Mouse (Mus musculus) heart, embryonic 13.5 days (tissue): ENCODE data around the gene Ccdc88b. TPM values are rescaled to one million over a fixed set of nuclear protein-coding genes. Genes with fewer than 3 reads are reported as not detected.
A peak's percentile ranks its signal among the peaks of the same experiment; 100 is the strongest.
"Not testable (repeated sequence)": the region's sequence is repeated elsewhere in the genome, so short reads cannot be mapped to it uniquely, and the experiment has no call there.

ENCODE experiments used
- ATAC-seq: fragments of 200-750 bp; cut with Nextera tagmentation; 2 replicates; pipeline ENCODE4 v1.8.0; 2017; ENCODE audit warnings: moderate TSS enrichment; ENCODE audit not compliant: insufficient number of reproducible peaks, low FRiP score, low TSS enrichment; ENCODE audit errors: extremely low read depth
- H3K27ac ChIP-seq: fragments of 300-500 bp; sonication (generic); replicated peaks from 2 replicates; pipeline ENCODE4 v1.5.1; 2015; ENCODE audit warnings: moderate library complexity, mild to moderate bottlenecking, inconsistent platforms
- H3K27me3 ChIP-seq: fragments of 300-500 bp; sonication (generic); replicated peaks from 2 replicates; pipeline ENCODE4 v1.6.1; 2015; ENCODE audit warnings: mild to moderate bottlenecking, inconsistent platforms
- H3K36me3 ChIP-seq: fragments of 300-500 bp; sonication (generic); 2 replicates; pipeline ENCODE4 v1.6.1; 2015; ENCODE audit warnings: mild to moderate bottlenecking, inconsistent platforms
- H3K4me1 ChIP-seq: fragments of 300-500 bp; sonication (generic); 2 replicates; pipeline ENCODE4 v1.6.1; 2015; ENCODE audit warnings: inconsistent platforms
- H3K4me2 ChIP-seq: fragments of 300-500 bp; sonication (generic); 2 replicates; pipeline ENCODE4 v1.6.1; 2015; ENCODE audit warnings: inconsistent platforms, mild to moderate bottlenecking, moderate library complexity
- H3K4me3 ChIP-seq: fragments of 300-500 bp; sonication (generic); 2 replicates; pipeline ENCODE4 v1.5.1; 2015; ENCODE audit warnings: moderate library complexity, mild to moderate bottlenecking, inconsistent platforms
- H3K9ac ChIP-seq: fragments of 300-500 bp; sonication (generic); 2 replicates; pipeline ENCODE4 v1.6.1; 2015; ENCODE audit warnings: inconsistent platforms, mild to moderate bottlenecking, moderate library complexity
- H3K9me3 ChIP-seq: fragments of 300-500 bp; sonication (generic); 2 replicates; pipeline ENCODE4 v1.6.1; 2016; ENCODE audit warnings: inconsistent platforms
- WGBS: fragments of 180-500 bp; shearing (Covaris S2); methylation state at CpG from one replicate; pipeline ENCODE4 v1.1.7; 2015; ENCODE audit warnings: mixed read lengths; 5-methylcytosine and 5-hydroxymethylcytosine counted together
- polyA plus RNA-seq: library from polyadenylated mRNA; unstranded; fragments of >200 nt; fragmentation: Nextera tagmentation; extraction: Ambion mirVana; gene quantifications from 2 replicates; pipeline ENCODE4 v1.2.1, GENCODE M21; 2015

Ccdc88b gene
- polyA plus RNA-seq: 0.39 and 1.3 TPM in 2 replicates

DNA sequence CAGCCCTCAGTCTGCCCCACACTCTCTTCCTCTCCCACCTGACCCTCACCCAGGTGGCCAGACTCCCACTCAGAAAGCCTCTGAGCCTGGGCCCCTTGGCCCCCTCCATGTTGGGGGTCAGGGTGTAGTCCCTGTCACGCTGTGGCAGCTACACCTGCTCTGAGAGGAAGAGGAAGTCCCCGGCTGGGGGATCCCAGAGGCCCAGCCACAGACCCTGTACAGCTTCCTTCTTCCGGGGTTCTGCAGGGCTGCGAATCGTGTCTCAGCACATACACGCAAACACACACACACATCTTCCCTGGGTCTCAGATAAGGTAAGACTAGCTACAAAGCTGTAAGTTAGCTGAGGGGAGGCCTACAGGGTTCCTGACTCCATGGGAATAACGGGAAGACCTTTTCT is at the start of gene Ccdc88b:
Gene Ccdc88b (minus strand): TSS at position 181 of the 400 bp plus-strand sequence.
- no peak within 1 kb of the TSS for H3K9ac ChIP-seq
- H3K27ac ChIP-seq: no peak within 1 kb of the TSS
- H3K27me3 ChIP-seq: peaks cover 31% of the 10 kb centered on the region
- 61% methylated on average over 7 of the region's 7 CpGs for WGBS
- ATAC-seq: no peak
- H3K36me3 ChIP-seq: no peaks in the 10 kb centered on the region
- H3K4me3 ChIP-seq: no peak within 1 kb of the TSS
- H3K9me3 ChIP-seq: no peaks in the 10 kb centered on the region
- peaks cover 15% of the 10 kb centered on the region for H3K4me1 ChIP-seq
- H3K4me2 ChIP-seq: no peak within 1 kb of the TSS

DNA sequence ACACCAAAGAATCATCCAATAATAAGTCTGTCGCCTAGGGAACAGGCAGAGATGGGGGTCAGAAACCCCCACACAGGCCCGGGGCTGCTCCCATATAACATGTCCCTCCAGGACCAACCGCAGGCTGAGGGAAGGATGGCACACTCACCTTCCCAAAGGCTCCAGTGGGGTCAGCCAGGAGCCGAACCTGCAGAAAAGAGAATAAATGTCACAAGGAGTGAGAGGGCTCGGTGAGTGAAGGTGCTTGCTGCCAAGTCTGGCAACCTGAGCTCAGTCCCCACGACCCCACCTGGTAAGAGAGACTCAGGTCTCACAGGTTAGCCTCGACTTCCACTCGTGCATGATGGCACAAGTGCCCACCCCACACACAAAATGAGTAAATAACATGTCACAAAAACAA is 49.1 kb upstream of the Ccdc88b start:
- peaks cover 53% of the 10 kb centered on the region for H3K36me3 ChIP-seq
- no peak overlapping the region for H3K9ac ChIP-seq
- H3K27ac ChIP-seq: no peak overlapping the region
- ATAC-seq: no peak
- H3K27me3 ChIP-seq: no peaks in the 10 kb centered on the region
- peaks cover 27% of the 10 kb centered on the region for H3K4me1 ChIP-seq
- no peak overlapping the region for H3K4me2 ChIP-seq
- H3K9me3 ChIP-seq: no peaks in the 10 kb centered on the region
- H3K4me3 ChIP-seq: no peak overlapping the region
- WGBS: 85% methylated on average over 8 of the region's 8 CpGs

DNA sequence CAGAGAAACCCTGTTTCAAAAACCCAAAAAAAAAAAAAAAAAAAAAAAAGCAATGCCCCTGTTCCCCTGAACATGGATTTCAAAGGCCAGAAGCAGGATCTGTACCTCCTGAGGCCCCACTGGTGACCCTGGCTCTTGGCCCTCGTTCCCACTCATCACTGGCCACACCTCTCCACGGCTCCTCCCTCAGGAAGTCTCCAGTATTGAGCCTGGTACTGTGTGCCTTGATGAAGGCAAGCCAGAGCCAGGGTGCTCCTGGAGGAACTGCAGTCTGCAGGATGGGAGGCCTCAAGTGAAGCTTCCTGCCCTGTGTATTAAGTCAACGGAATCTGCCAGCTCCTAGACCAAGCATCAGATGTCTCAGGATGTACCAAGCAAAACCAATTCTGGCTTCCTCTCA is 48.2 kb upstream of the Ccdc88b start:
- Histone ChIP-seq H3K36me3 (peaks cover 44% of the 10 kb centered on the region), H3K4me2 (no peak overlapping the region), H3K4me1 (peaks cover 21% of the 10 kb centered on the region), H3K4me3 (no peak overlapping the region), H3K9ac (no peak overlapping the region), H3K27ac (no peak overlapping the region), H3K27me3 (no peaks in the 10 kb centered on the region), H3K9me3 (no peaks in the 10 kb centered on the region)
- no peak for ATAC-seq
- WGBS: 79% methylated on average over 3 of the region's 3 CpGs

DNA sequence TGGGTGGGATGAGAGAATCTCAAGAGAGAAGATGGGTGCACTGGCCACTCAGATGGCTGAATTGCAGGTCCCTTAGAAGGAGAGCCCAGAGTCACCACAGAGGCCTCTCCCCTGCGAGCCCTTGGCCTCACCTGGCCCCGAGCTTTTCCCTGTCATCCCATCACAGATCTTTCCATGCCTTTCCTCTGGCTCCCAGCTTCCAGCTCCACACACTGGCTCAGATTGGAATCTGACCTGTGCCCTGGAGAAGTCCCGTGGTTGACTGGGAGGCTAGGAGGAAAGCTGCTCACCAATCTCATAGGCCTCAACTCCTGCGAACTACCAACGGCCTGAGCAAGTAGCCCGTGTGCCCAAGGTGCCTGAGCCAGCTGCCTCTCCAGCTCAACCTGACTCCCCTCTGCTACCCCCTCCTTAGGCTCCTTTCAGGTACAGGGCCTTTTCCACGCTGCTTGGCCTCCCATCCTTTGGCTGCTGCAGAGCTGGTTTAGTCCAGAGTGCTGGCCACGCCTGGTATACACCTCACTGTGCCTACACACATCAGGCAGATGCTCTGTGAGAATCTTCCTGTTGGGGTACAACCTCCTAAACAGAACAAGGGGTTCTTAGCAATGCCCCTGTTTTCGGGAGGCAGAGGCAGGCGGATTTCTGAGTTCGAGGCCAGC is 47.6 kb upstream of the Ccdc88b start:
- Histone ChIP-seq H3K4me2 (no peak overlapping the region), H3K9me3 (no peaks in the 10 kb centered on the region), H3K9ac (no peak overlapping the region), H3K4me1 (peaks cover 17% of the 10 kb centered on the region), H3K36me3 (peaks cover 40% of the 10 kb centered on the region), H3K27me3 (no peaks in the 10 kb centered on the region), H3K27ac (no peak overlapping the region), H3K4me3 (no peak overlapping the region)
- ATAC-seq: no peak
- 90% methylated on average over 11 of the region's 11 CpGs for WGBS

DNA sequence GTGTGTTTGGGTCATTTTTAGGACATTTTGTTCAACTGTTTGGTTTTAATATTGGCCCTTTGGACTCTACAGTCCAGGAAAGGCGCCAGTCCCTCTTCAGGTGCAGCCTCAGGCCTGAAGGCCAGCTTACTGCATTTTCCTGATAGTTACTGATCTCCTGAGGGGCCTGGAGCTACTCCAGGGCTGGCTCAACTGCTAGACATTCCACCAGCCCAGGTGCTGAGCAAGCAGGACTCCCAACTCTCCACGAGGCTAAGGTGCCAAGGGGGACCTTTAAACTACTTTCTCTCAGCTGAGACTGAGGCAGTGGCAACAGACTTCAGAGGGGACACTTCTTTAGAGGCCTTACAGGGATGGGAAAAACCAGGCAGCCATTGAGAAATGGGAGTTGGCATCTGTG is 46.8 kb upstream of the Ccdc88b start:
- Histone ChIP-seq H3K27ac (no peak overlapping the region), H3K9me3 (peaks cover 2% of the 10 kb centered on the region; the same call in 1 of the 2 replicates), H3K36me3 (peaks cover 40% of the 10 kb centered on the region), H3K4me3 (no peak overlapping the region), H3K27me3 (no peaks in the 10 kb centered on the region), H3K4me2 (no peak overlapping the region), H3K4me1 (peaks cover 17% of the 10 kb centered on the region), H3K9ac (no peak overlapping the region)
- ATAC-seq: no peak
- 72% methylated on average over 2 of the region's 2 CpGs for WGBS

DNA sequence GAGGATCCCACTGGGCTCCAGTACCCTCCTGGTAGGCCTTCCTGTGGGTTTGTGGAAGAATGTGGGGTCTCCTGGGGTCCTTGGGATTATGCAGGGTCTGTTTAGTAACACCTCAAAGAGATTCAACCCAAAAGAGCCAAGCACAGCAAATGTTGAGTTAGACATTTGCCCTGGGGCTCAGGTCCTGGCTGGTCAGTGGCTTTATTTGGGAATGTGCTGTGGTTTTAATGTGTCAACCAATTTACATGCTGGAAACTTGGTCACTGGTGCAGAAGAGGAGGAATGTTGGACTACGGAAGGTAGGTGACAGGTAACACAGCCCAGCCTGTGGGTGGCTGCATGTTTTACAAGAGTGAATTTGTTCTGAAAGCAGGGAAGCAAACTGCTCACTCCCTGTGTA is 45.0 kb upstream of the Ccdc88b start:
- peaks cover 7% of the 10 kb centered on the region; the same call in 1 of the 2 replicates for H3K9me3 ChIP-seq
- WGBS: 93% methylated on average over 1 of the region's 1 CpGs
- no peak for ATAC-seq

DNA sequence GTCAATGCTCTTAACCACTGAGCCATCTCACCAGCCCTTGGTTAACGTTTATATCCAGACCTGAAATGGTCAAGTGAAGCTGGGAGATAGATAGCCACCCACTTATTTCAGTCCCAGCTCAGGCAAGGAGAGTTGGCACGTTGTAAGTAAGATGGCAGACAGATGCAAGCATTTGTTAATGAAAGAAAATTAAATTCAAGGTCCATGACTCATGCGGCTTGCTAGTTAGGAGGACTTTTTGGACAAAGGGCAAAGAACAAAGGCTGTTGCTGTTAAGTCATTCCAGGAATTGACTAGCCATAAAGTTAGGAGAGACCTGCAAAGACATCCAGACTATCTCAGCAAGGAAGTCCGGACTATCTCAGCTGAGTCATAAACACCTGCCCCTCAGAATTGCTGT is 41.6 kb upstream of the Ccdc88b start:
- Histone ChIP-seq H3K9ac (no peak overlapping the region), H3K4me3 (no peak overlapping the region), H3K27me3 (no peaks in the 10 kb centered on the region), H3K4me2 (no peak overlapping the region), H3K36me3 (peaks cover 14% of the 10 kb centered on the region), H3K4me1 (no peaks in the 10 kb centered on the region), H3K9me3 (peaks cover 13% of the 10 kb centered on the region), H3K27ac (no peak overlapping the region)
- 75% methylated on average over 4 of the region's 4 CpGs for WGBS
- ATAC-seq: no peak

More for the DNA sequence above, 45.0 kb upstream of the Ccdc88b start:
- H3K27ac ChIP-seq: no peak overlapping the region
- no peak overlapping the region for H3K9ac ChIP-seq
- no peaks in the 10 kb centered on the region for H3K27me3 ChIP-seq
- peaks cover 7% of the 10 kb centered on the region for H3K4me1 ChIP-seq
- no peak overlapping the region for H3K4me3 ChIP-seq
- no peak overlapping the region for H3K4me2 ChIP-seq
- peaks cover 40% of the 10 kb centered on the region for H3K36me3 ChIP-seq

DNA sequence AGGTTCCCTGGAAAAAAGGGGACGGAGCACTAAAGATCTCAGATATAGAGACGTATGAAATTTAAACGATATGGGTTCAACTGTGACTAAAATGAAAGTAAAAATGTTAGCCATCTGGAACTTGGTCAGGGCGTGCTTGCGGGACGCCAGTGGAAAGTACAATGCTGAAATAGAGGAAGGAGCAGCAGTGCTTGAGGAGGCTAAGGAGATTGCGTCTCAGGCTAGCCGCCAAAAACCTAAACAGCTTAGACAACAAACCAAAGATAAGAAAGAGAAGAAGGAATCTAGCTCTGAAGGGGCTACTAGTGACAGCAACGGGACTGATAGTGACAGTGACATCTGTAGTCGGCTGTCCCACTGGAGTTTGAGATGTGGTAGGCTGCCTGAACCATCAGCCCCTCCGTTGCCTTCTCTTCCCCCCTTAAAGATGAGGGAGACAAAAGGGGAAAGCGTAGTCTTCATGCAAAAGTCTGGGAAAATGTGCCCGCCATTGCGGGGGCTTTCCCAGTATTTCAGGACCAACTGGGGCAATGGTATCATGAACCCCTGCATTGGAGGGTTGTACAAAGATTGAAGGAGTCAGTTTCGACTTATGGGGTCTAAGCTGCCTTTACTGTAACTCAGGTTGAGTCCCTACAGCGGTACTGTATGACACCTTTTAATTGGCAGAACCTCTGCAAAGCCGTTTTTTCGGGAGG is 37.7 kb upstream of the Ccdc88b start:
- Histone ChIP-seq H3K9me3 (peaks cover 13% of the 10 kb centered on the region), H3K4me2 (0 out of 2 replicates have a peak overlapping the region, but pooled peaks have one; percentile 9)
- not testable (repeated sequence) for H3K27ac ChIP-seq, H3K4me1 ChIP-seq, H3K36me3 ChIP-seq, H3K4me3 ChIP-seq, ATAC-seq, H3K9ac ChIP-seq, H3K27me3 ChIP-seq
- WGBS: 71% methylated on average over 18 of the region's 18 CpGs

DNA sequence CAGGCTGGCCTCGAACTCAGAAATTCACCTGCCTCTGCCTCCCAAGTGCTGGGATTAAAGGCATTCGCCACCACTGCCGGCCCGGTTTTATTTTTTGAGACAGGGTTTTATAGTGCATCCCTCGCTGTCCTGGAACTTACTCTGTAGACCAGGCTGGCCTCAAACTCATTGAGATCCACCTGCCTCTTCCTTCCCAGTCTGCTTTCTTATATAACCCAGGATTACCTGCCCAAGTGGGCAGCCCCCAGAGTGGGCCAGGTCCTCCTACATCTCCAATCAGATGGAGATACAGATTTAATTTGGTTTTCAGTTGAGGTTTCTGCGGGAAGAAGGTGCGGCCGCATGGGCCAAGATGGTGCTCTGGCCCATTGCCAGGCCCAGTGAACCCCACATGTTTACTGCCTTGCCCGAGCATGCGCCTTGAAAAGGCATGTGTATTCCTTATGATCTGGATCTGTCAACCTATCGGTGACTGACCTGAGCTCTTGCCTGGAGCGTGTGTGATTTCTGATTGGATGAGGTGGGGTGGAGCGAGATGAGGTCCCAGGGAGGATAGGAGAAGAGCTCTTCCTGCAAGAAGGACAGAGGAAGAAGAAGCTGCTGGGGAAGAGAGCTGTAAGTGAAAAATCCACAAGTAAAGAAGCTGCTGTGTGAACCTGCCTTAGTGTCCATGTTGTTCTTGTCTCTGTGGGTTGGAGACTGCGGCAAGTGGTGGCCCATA is 35.9 kb upstream of the Ccdc88b start:
- ATAC-seq: no peak
- Histone ChIP-seq H3K4me2 (no peak overlapping the region), H3K9ac (no peak overlapping the region), H3K27ac (no peak overlapping the region), H3K9me3 (peaks cover 6% of the 10 kb centered on the region; the same call in 1 of the 2 replicates), H3K27me3 (no peaks in the 10 kb centered on the region), H3K36me3 (no peaks in the 10 kb centered on the region), H3K4me3 (no peak overlapping the region), H3K4me1 (no peaks in the 10 kb centered on the region)
- WGBS: 86% methylated on average over 14 of the region's 14 CpGs

DNA sequence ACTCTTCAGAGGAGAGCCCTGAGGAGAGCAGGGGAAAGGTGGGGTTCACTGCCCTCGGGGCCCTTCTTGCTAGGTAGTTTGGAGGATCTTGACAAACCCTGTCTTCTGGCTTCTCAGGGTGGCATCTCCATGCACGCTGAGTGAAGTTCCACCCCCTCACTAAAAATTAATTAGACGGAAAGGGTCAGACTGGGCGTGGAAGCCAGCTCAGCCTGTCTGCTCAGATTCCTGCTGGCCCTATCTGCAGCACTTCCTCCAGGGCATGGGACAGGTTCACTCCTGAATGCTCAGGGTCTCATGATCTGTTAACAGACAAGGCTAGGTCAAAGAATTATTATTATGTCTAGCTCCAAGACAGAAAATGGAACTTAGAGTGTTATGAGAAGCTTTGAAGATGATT is 34.5 kb upstream of the Ccdc88b start:
- ATAC-seq: no peak
- H3K27me3 ChIP-seq: no peaks in the 10 kb centered on the region
- H3K9ac ChIP-seq: no peak overlapping the region
- no peak overlapping the region for H3K4me2 ChIP-seq
- H3K4me3 ChIP-seq: no peak overlapping the region
- H3K36me3 ChIP-seq: no peaks in the 10 kb centered on the region
- no peak overlapping the region for H3K27ac ChIP-seq
- peaks cover 6% of the 10 kb centered on the region; the same call in 1 of the 2 replicates for H3K9me3 ChIP-seq
- 42% methylated on average over 4 of the region's 4 CpGs for WGBS
- H3K4me1 ChIP-seq: no peaks in the 10 kb centered on the region

DNA sequence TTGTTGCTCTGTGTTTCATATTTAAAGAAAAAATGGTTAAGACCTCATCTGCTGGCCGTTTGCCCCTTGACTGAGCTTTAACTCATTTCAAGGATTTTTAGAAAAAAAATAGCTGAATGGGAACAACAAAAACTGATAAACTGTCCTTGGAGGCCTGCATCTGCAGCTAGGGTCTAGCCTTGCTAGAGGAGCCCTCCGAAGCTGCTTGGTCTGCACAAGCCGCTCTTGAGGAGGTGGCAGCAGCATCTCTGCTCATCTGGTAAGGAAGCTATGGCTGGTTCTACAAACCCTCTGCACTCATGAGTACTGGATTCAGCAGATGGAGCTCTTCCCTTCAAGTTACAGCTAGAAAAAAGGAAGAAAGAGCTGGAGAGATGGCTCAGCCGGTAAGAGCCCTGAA is 20.0 kb upstream of the Ccdc88b start:
- Histone ChIP-seq H3K4me2 (no peak overlapping the region), H3K9me3 (no peaks in the 10 kb centered on the region), H3K9ac (no peak overlapping the region), H3K4me3 (no peak overlapping the region), H3K27ac (no peak overlapping the region), H3K4me1 (no peaks in the 10 kb centered on the region), H3K27me3 (no peaks in the 10 kb centered on the region), H3K36me3 (no peaks in the 10 kb centered on the region)
- ATAC-seq: no peak
- 77% methylated on average over 4 of the region's 4 CpGs for WGBS
